Comparison of ENCODE assay signal across 21 mouse cellular contexts in genomic region chr5:58228726-58229125, GRCm38 (mm10).
DNase-seq lines count a peak whose midpoint lies in the region; ATAC-seq and TF ChIP-seq lines count a peak whose summit lies in the region.
"Had no signal": no experiment of that assay in that cellular context is flagged by ENCODE, and none has a peak within 500 bp of the region (broad histone marks: within the 10 kb centered on the region; RNA-seq: fewer than 3 reads in every experiment).

No protein-coding gene starts in this region.

- no peak for TF ChIP-seq EP300 in stomach, postnatal 0 days (optimal IDR thresholded peaks at IDR 0.05)

- ATAC-seq in kidney, embryonic 14.5 days (ENCODE audit: low FRiP score, low TSS enrichment): 0 out of 2 replicates have a peak, but pooled peaks have one; percentile 28
- ATAC-seq in stomach, embryonic 14.5 days (ENCODE audit: insufficient number of reproducible peaks, insufficient read depth, low FRiP score, low read depth): peak; percentile 72; the same call in 1 of the 2 replicates
- no peak for ATAC-seq in stomach, postnatal 0 days (ENCODE audit: low FRiP score, low TSS enrichment)
- ATAC-seq: forebrain, postnatal 0 days; intestine, embryonic 15.5 days had no signal

- H3K36me3 ChIP-seq in kidney, embryonic 14.5 days (ENCODE audit: control insufficient read depth, insufficient read depth, low read length): no peaks in the 10 kb centered on the region
- H3K36me3 ChIP-seq in stomach, embryonic 14.5 days (ENCODE audit: control insufficient read depth, insufficient read depth, low read length): no peaks in the 10 kb centered on the region
- H3K36me3 ChIP-seq in stomach, postnatal 0 days (ENCODE audit: control insufficient read depth, insufficient read depth, low read length): no peaks in the 10 kb centered on the region
- H3K36me3 ChIP-seq: heart, embryonic 10.5 days; intestine, embryonic 15.5 days; limb, embryonic 13.5 days; liver, embryonic 15.5 days had no signal

- peaks cover 4% of the 10 kb centered on the region; the same call in 1 of the 2 replicates for H3K9me3 ChIP-seq in kidney, embryonic 14.5 days (ENCODE audit: control insufficient read depth, low read length)
- H3K9me3 ChIP-seq in stomach, embryonic 14.5 days (ENCODE audit: control insufficient read depth, low read depth, low read length): 0 out of 2 replicates have a peak, but pooled peaks cover 2% of the 10 kb centered on the region
- H3K9me3 ChIP-seq in stomach, postnatal 0 days (ENCODE audit: control insufficient read depth, low read length): no peaks in the 10 kb centered on the region
- H3K9me3 ChIP-seq: intestine, embryonic 15.5 days; limb, embryonic 13.5 days; liver, embryonic 15.5 days had no signal

- no peak for TF ChIP-seq CTCF in stomach, postnatal 0 days (IDR thresholded peaks at IDR 0.05; ENCODE audit: low read depth)

- no peak overlapping the region for H3K9ac ChIP-seq in kidney, embryonic 14.5 days (ENCODE audit: low read depth, low read length)
- H3K9ac ChIP-seq in stomach, embryonic 14.5 days (replicated peaks; ENCODE audit: low read depth, low read length): no peak overlapping the region
- H3K9ac ChIP-seq in stomach, postnatal 0 days (ENCODE audit: low read length): no peak overlapping the region
- H3K9ac ChIP-seq: forebrain, postnatal 0 days; intestine, embryonic 15.5 days; limb, embryonic 13.5 days; liver, embryonic 15.5 days had no signal

- no peak overlapping the region for H3K4me3 ChIP-seq in kidney, embryonic 14.5 days (ENCODE audit: low read length)
- no peak overlapping the region for H3K4me3 ChIP-seq in stomach, embryonic 14.5 days (ENCODE audit: low read depth, low read length)
- no peak overlapping the region for H3K4me3 ChIP-seq in stomach, postnatal 0 days (ENCODE audit: low read depth, low read length)
- H3K4me3 ChIP-seq: heart, embryonic 10.5 days; intestine, embryonic 15.5 days; limb, embryonic 13.5 days; liver, embryonic 15.5 days had no signal

- H3K4me1 ChIP-seq in kidney, embryonic 14.5 days (ENCODE audit: control insufficient read depth, insufficient read depth, low read length): no peaks in the 10 kb centered on the region
- H3K4me1 ChIP-seq in stomach, embryonic 14.5 days (ENCODE audit: control insufficient read depth, insufficient read depth, low read length): no peaks in the 10 kb centered on the region; the same call in 1 of the 2 replicates
- no peaks in the 10 kb centered on the region for H3K4me1 ChIP-seq in stomach, postnatal 0 days (replicated peaks; ENCODE audit: control insufficient read depth, insufficient read depth)
- H3K4me1 ChIP-seq: heart, embryonic 10.5 days; intestine, embryonic 15.5 days; liver, embryonic 15.5 days had no signal

- WGBS in kidney, embryonic 14.5 days: 33% methylated on average over 3 of the region's 3 CpGs
- WGBS in stomach, embryonic 14.5 days: 12% methylated on average over 3 of the region's 3 CpGs
- WGBS in stomach, postnatal 0 days: 22% methylated on average over 3 of the region's 3 CpGs

- no peak overlapping the region for H3K4me2 ChIP-seq in kidney, embryonic 14.5 days (replicated peaks; ENCODE audit: low read depth, low read length)
- no peak overlapping the region for H3K4me2 ChIP-seq in stomach, embryonic 14.5 days (replicated peaks; ENCODE audit: low read depth, low read length)
- no peak overlapping the region for H3K4me2 ChIP-seq in stomach, postnatal 0 days (replicated peaks; ENCODE audit: low read depth)
- H3K4me2 ChIP-seq: intestine, embryonic 15.5 days; limb, embryonic 13.5 days; liver, embryonic 15.5 days had no signal

- H3K27ac ChIP-seq in kidney, embryonic 14.5 days (ENCODE audit: low read depth, low read length): no peak overlapping the region
- H3K27ac ChIP-seq in stomach, embryonic 14.5 days (ENCODE audit: low read length): no peak overlapping the region
- no peak overlapping the region for H3K27ac ChIP-seq in stomach, postnatal 0 days (replicated peaks)
- H3K27ac ChIP-seq: heart, embryonic 10.5 days; intestine, embryonic 15.5 days; limb, embryonic 13.5 days; liver, embryonic 15.5 days had no signal

- DNase-seq in kidney, postnatal 10 days: no peak
- no peak for DNase-seq in stomach, postnatal 0 days (ENCODE audit: low spot score)
- DNase-seq in mesoderm, embryonic 11.5 days (ENCODE audit: low read depth, low spot score): peak; percentile 43
- no peak for DNase-seq in cerebellum, postnatal 36 days
- DNase-seq in liver: no peak
- DNase-seq: adrenal gland, adult 8-10 months; cerebellum, adult 11 months; cerebellum, postnatal 25 days; forebrain, postnatal 0 days; gastrocnemius, postnatal 14 days; heart, postnatal 10 days; kidney, postnatal 14 days; layer of hippocampus, adult 9-11 months; lung, postnatal 10 days; thymus, postnatal 4 days had no signal

- no peaks in the 10 kb centered on the region for H3K27me3 ChIP-seq in kidney, embryonic 14.5 days (ENCODE audit: control insufficient read depth, insufficient read depth, low read length)
- H3K27me3 ChIP-seq in stomach, embryonic 14.5 days (ENCODE audit: control insufficient read depth, insufficient read depth, low read length): no peaks in the 10 kb centered on the region
- H3K27me3 ChIP-seq in stomach, postnatal 0 days (ENCODE audit: control insufficient read depth, insufficient read depth, low read length): no peaks in the 10 kb centered on the region
- H3K27me3 ChIP-seq: intestine, embryonic 15.5 days; limb, embryonic 13.5 days; liver, embryonic 15.5 days had no signal
